Mouse (Mus musculus): ENCODE results near the gene Aak1. TPM values are rescaled to one million over a fixed set of nuclear protein-coding genes. Genes with fewer than 3 reads are reported as not detected.

The Aak1 gene
- total and polyA plus RNA-seq, 3 experiments: 2.8 to 21.0 (median 7.1) TPM

DNA sequence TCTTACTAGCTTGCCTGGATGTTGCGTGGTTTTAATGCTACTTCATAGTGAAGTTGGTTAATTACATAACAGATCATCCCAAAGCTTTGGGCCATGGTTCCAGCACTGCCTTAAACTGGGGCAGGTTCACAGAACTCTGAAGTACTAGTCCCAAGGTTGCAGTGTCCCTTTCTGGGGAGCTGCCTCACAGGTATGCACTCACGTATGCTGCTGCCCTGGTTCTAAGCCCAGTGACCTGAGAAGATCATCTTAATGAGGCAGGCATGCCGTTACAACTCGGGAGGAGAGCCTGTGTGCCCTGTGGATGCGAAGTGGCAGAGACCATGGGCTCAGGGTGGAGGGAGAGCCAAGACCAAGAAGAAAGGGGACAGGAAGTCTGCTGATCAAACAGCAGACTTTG is 29.4 kb upstream of the Aak1 start:
- TF ChIP-seq KAT2A (IDR thresholded peaks at IDR 0.05; ENCODE audit: insufficient replicate concordance, low read length) (no peak), UBTF (IDR thresholded peaks at IDR 0.05; ENCODE audit: low read depth, low read length) (no peak), POLR2A (IDR thresholded peaks at IDR 0.05; ENCODE audit: low read depth, low read length) (no peak), CHD2 (IDR thresholded peaks at IDR 0.05; ENCODE audit: low read length) (no peak), MAZ (IDR thresholded peaks at IDR 0.05; ENCODE audit: low read depth, low read length) (no peak), MAFK (IDR thresholded peaks at IDR 0.05; ENCODE audit: insufficient replicate concordance, low read length) (no peak), HCFC1 (IDR thresholded peaks at IDR 0.05; ENCODE audit: low read depth, low read length) (no peak), ELF1 (IDR thresholded peaks at IDR 0.05; ENCODE audit: low read depth, low read length) (no peak), PAX5 (IDR thresholded peaks at IDR 0.05; ENCODE audit: low read length) (no peak), ETS1 (conservative IDR thresholded peaks at IDR 0.05; ENCODE audit: low read depth, low read length) (no peak), USF2 (conservative IDR thresholded peaks at IDR 0.05; ENCODE audit: low read depth, low read length) (no peak), BHLHE40 (IDR thresholded peaks at IDR 0.05; ENCODE audit: low read depth, low read length) (no peak), MXI1 (IDR thresholded peaks at IDR 0.05; ENCODE audit: low read depth, low read length) (no peak), MYC (IDR thresholded peaks at IDR 0.05; ENCODE audit: low read depth, low read length) (no peak), SIN3A (IDR thresholded peaks at IDR 0.05; ENCODE audit: low read length) (no peak), MEF2A (IDR thresholded peaks at IDR 0.05; ENCODE audit: borderline replicate concordance, low read depth, low read length) (no peak)
- no peak for DNase-seq (ENCODE audit: extremely low read depth)
- H3K27ac ChIP-seq (ENCODE audit: insufficient read depth, low read depth): no peak overlapping the region
- no peak overlapping the region for H3K9ac ChIP-seq (ENCODE audit: insufficient read depth, low read depth)
- H3K27me3 ChIP-seq (replicated peaks): no peaks in the 10 kb centered on the region
- dilution Hi-C loops (cut with MboI; ENCODE audit: extremely low pct_ligation_motif_present, extremely low pct_unique_long_range_greater_than_20kb, low sequenced_read_pairs) (no loop called here), in situ Hi-C loops (cut with MboI; ENCODE audit: low pct_ligation_motif_present, low pct_unique_long_range_greater_than_20kb, low sequenced_read_pairs) (loop anchor here (10.0 kb wide), 1 partner anchor 185 kb away; the partner anchor contains the start of gene Nfu1)
- no peak overlapping the region for H3K4me3 ChIP-seq (replicated peaks in 1 of 3; ENCODE audit: low read depth in 2 of 3, low read length in 2 of 3, poor library complexity in 1 of 3)
- no peaks in the 10 kb centered on the region for H3K79me2 ChIP-seq (replicated peaks; ENCODE audit: control insufficient read depth, extremely low read depth, insufficient read depth, poor library complexity, severe bottlenecking)
- H3K36me3 ChIP-seq (replicated peaks in 1 of 2; ENCODE audit: control insufficient read depth in 1 of 2, insufficient read depth in 1 of 2, low read length in 1 of 2): no peaks in the 10 kb centered on the region
- H3K4me2 ChIP-seq (ENCODE audit: insufficient read depth, low read depth, poor library complexity, severe bottlenecking): no peak overlapping the region
- peaks cover 12 to 17% of the 10 kb centered on the region in 2 experiments for H3K4me1 ChIP-seq (ENCODE audit: control insufficient read depth in 1 of 2, insufficient read depth in 2 of 2)
- H3K9me3 ChIP-seq (replicated peaks; ENCODE audit: low read length): no peaks in the 10 kb centered on the region

DNA sequence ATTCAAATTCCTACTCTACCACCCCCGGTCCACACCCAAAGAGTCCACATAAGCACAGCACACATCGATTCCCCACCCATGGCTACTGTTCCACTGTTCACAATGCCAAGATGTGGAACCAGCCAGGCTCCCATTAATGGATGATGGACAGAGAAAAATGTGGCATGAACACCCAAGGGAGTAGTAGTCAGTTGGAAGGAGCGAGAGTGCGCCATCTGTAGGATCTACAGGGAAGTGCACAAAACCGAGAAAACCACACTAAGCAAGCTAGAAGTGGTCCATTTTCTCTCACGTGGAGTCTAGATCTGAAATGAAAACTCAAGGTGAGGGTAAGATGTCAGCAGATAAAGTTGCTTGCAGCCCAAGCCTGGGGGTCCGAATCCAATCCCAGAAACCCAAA is 28.6 kb upstream of the Aak1 start:
- peak; percentile 50 for DNase-seq (ENCODE audit: extremely low read depth)
- Histone ChIP-seq H3K36me3 (replicated peaks in 1 of 2; ENCODE audit: control insufficient read depth in 1 of 2, insufficient read depth in 1 of 2, low read length in 1 of 2) (no peaks in the 10 kb centered on the region), H3K9me3 (replicated peaks; ENCODE audit: low read length) (no peaks in the 10 kb centered on the region), H3K4me3 (replicated peaks in 1 of 3; ENCODE audit: low read depth in 2 of 3, low read length in 2 of 3, poor library complexity in 1 of 3) (no peak overlapping the region), H3K79me2 (replicated peaks; ENCODE audit: control insufficient read depth, extremely low read depth, insufficient read depth, poor library complexity, severe bottlenecking) (no peaks in the 10 kb centered on the region), H3K9ac (ENCODE audit: insufficient read depth, low read depth) (no peak overlapping the region), H3K4me1 (ENCODE audit: control insufficient read depth in 1 of 2, insufficient read depth in 2 of 2) (peaks cover 12 to 17% of the 10 kb centered on the region in 2 experiments), H3K27me3 (replicated peaks) (no peaks in the 10 kb centered on the region), H3K4me2 (ENCODE audit: insufficient read depth, low read depth, poor library complexity, severe bottlenecking) (no peak overlapping the region), H3K27ac (ENCODE audit: insufficient read depth, low read depth) (no peak overlapping the region)
- dilution Hi-C loops (cut with MboI; ENCODE audit: extremely low pct_ligation_motif_present, extremely low pct_unique_long_range_greater_than_20kb, low sequenced_read_pairs): no loop called here
- no peak for TF ChIP-seq USF1 (IDR thresholded peaks at IDR 0.05; ENCODE audit: low read depth, low read length)
- TF ChIP-seq CTCF (conservative IDR thresholded peaks at IDR 0.05 in 1 of 2, IDR thresholded peaks at IDR 0.05 in 1 of 2; ENCODE audit: low read depth in 2 of 2, low read length in 2 of 2): peak; percentile 74 to 83
- no peak for TF ChIP-seq MAZ (IDR thresholded peaks at IDR 0.05; ENCODE audit: low read depth, low read length)
- 0 out of 2 replicates have a peak, but pooled peaks have one; percentile 18 for TF ChIP-seq NELFE (IDR thresholded peaks at IDR 0.05; ENCODE audit: low read depth, low read length)
- no peak for TF ChIP-seq ZKSCAN1 (IDR thresholded peaks at IDR 0.05; ENCODE audit: borderline replicate concordance, low read depth, low read length)
- TF ChIP-seq JUND (conservative IDR thresholded peaks at IDR 0.05; ENCODE audit: low read depth, low read length): no peak
- no peak for TF ChIP-seq ZMIZ1 (IDR thresholded peaks at IDR 0.05; ENCODE audit: low read depth, low read length)
- TF ChIP-seq MYC (IDR thresholded peaks at IDR 0.05; ENCODE audit: low read depth, low read length): no peak
- TF ChIP-seq E2F4 (IDR thresholded peaks at IDR 0.05; ENCODE audit: insufficient replicate concordance, low read depth, low read length): no peak
- TF ChIP-seq CHD2 (IDR thresholded peaks at IDR 0.05; ENCODE audit: low read length): no peak
- no peak for TF ChIP-seq POLR2AphosphoS2 (IDR thresholded peaks at IDR 0.05; ENCODE audit: low read depth, low read length)
- TF ChIP-seq SMC3 (IDR thresholded peaks at IDR 0.05; ENCODE audit: low read depth, low read length): peak; percentile 13; the same call in 1 of the 2 replicates
- no peak for TF ChIP-seq MEF2A (IDR thresholded peaks at IDR 0.05; ENCODE audit: borderline replicate concordance, low read depth, low read length)
- no peak for TF ChIP-seq TCF12 (IDR thresholded peaks at IDR 0.05; ENCODE audit: low read depth, low read length)
- no peak for TF ChIP-seq ELF1 (IDR thresholded peaks at IDR 0.05; ENCODE audit: low read depth, low read length)
- no peak for TF ChIP-seq EP300 (IDR thresholded peaks at IDR 0.05; ENCODE audit: low read length)
- TF ChIP-seq RAD21 (IDR thresholded peaks at IDR 0.05; ENCODE audit: low read depth, low read length): peak; percentile 8
- in situ Hi-C loops (cut with MboI; ENCODE audit: low pct_ligation_motif_present, low pct_unique_long_range_greater_than_20kb, low sequenced_read_pairs): no loop called here
